Mouse (Mus musculus) kidney, embryonic 16.5 days (tissue): ENCODE measurements around the gene Igf2bp3. TPM values are rescaled to one million over a fixed set of nuclear protein-coding genes. Genes with fewer than 3 reads are reported as not detected.

Experiments
- ATAC-seq: fragments of 200-750 bp; cut with Nextera tagmentation; 2 replicates; pipeline ENCODE4 v1.8.0; 2017; ENCODE audit warnings: moderate TSS enrichment; ENCODE audit not compliant: low FRiP score, low TSS enrichment
- H3K27ac ChIP-seq: fragments of 300-500 bp; sonication (generic); 2 replicates; pipeline ENCODE4 v1.5.1; 2014; ENCODE audit warnings: low read length
- H3K27me3 ChIP-seq: fragments of 300-500 bp; sonication (generic); 2 replicates; pipeline ENCODE4 v1.6.1; 2014; ENCODE audit warnings: low read length, control low read depth, mixed read lengths; ENCODE audit not compliant: insufficient read depth
- H3K36me3 ChIP-seq: fragments of 300-500 bp; sonication (generic); 2 replicates; pipeline ENCODE4 v1.6.1; 2014; ENCODE audit warnings: low read length, control low read depth, mixed read lengths; ENCODE audit not compliant: insufficient read depth
- H3K4me1 ChIP-seq: fragments of 300-500 bp; sonication (generic); 2 replicates; pipeline ENCODE4 v1.6.1; 2014; ENCODE audit warnings: low read length, control low read depth, mixed read lengths; ENCODE audit not compliant: insufficient read depth
- H3K4me2 ChIP-seq: fragments of 300-500 bp; sonication (generic); replicated peaks from 2 replicates; pipeline ENCODE4 v1.6.1; 2014; ENCODE audit warnings: low read depth, low read length
- H3K4me3 ChIP-seq: fragments of 300-500 bp; sonication (generic); 2 replicates; pipeline ENCODE4 v1.5.1; 2014; ENCODE audit warnings: mild to moderate bottlenecking, low read length
- H3K9ac ChIP-seq: fragments of 300-500 bp; sonication (generic); replicated peaks from 2 replicates; pipeline ENCODE4 v1.6.1; 2014; ENCODE audit warnings: low read length
- H3K9me3 ChIP-seq: fragments of 300-500 bp; sonication (generic); 2 replicates; pipeline ENCODE4 v1.6.1; 2016; ENCODE audit warnings: low read length, control low read depth
- whole genome bisulfite sequencing: fragments of 180-500 bp; shearing (Covaris S2); extraction: QIAGEN DNeasy Blood & Tissue Kit; methylation state at CpG from one replicate; pipeline ENCODE4 v1.1.7; 2014; 5-methylcytosine and 5-hydroxymethylcytosine counted together
- polyA plus RNA-seq: library from polyadenylated mRNA; unstranded; fragments of >200 nt; fragmentation: Nextera tagmentation; extraction: Ambion mirVana; gene quantifications from 2 replicates; pipeline ENCODE4 v1.2.1, GENCODE M21; 2015

Gene Igf2bp3
- polyA plus RNA-seq, 1 experiment from 2014 or later = 40.8 TPM

DNA sequence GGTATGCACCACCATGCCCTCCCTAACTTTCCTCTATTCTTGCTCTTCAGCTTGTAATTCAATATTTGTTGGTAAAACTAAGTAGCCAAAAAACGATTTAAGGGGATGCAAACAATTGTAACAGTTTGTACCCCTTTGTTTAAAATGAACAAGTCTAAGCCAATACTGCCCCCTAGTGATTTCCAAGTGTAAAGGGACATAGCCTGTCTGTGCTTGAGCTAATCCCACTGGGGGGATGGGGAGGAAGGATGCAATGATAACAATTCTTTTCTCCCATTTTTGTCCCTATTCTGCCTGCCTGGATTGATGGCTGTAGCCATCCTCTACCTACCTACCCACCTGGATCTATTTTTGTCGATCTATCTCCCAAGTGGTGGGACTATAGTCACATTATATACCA lies 32.5 kb upstream of the Igf2bp3 start:
- Histone ChIP-seq H3K4me1 (no peaks in the 10 kb centered on the region), H3K36me3 (peaks cover 72% of the 10 kb centered on the region)

GRCm38 (mm10) chr6:49242331-49242730 lies 27.6 kb upstream of the Igf2bp3 start:
- Histone ChIP-seq H3K27ac (no peak overlapping the region), H3K27me3 (no peaks in the 10 kb centered on the region)

More for the DNA sequence above, 32.5 kb upstream of the Igf2bp3 start:
- H3K27me3 ChIP-seq = no peaks in the 10 kb centered on the region
- no peak overlapping the region for H3K27ac ChIP-seq
- WGBS = 65% methylated on average over 2 of the region's 2 CpGs
- H3K4me3 ChIP-seq = no peak overlapping the region
- ATAC-seq = no peak
- no peak overlapping the region for H3K4me2 ChIP-seq
- H3K9ac ChIP-seq = no peak overlapping the region
- H3K9me3 ChIP-seq = no peaks in the 10 kb centered on the region

GRCm38 (mm10) chr6:49241562-49241961 lies 26.8 kb upstream of the Igf2bp3 start:
- WGBS = 95% methylated on average over 1 of the region's 1 CpGs
- H3K9ac ChIP-seq = no peak overlapping the region

More at GRCm38 (mm10) chr6:49242331-49242730, 27.6 kb upstream of the Igf2bp3 start:
- Histone ChIP-seq H3K9me3 (no peaks in the 10 kb centered on the region), H3K9ac (no peak overlapping the region), H3K36me3 (peaks cover 47% of the 10 kb centered on the region), H3K4me1 (no peaks in the 10 kb centered on the region), H3K4me2 (no peak overlapping the region), H3K4me3 (no peak overlapping the region)
- ATAC-seq = no peak
- 80% methylated on average over 1 of the region's 1 CpGs for WGBS

DNA sequence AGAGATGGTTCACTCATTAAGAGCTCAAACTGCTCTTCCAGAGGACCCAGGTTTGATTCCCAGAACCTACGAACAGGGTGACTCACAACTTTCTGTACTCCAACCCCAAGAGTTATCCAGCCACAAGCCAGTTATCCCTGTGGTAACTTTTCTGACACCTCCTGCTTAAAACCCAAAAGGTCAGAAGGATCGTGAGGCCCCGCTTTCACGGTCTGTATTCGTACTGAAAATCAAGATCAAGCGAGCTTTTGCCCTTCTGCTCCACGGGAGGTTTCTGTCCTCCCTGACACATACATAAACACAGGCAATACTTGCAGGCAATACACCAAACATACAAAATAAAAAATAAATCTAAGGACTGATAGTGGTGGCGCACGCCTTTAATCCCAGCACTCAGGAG lies 21.6 kb upstream of the Igf2bp3 start:
- H3K36me3 ChIP-seq = 0 out of 2 replicates have a peak, but pooled peaks cover 4% of the 10 kb centered on the region
- ATAC-seq = peak; percentile 100

More at GRCm38 (mm10) chr6:49241562-49241961, 26.8 kb upstream of the Igf2bp3 start:
- no peak overlapping the region for H3K27ac ChIP-seq
- no peaks in the 10 kb centered on the region for H3K27me3 ChIP-seq
- no peaks in the 10 kb centered on the region for H3K4me1 ChIP-seq
- H3K36me3 ChIP-seq = peaks cover 45% of the 10 kb centered on the region
- no peak overlapping the region for H3K4me2 ChIP-seq
- ATAC-seq = no peak
- H3K4me3 ChIP-seq = no peak overlapping the region
- H3K9me3 ChIP-seq = no peaks in the 10 kb centered on the region

DNA sequence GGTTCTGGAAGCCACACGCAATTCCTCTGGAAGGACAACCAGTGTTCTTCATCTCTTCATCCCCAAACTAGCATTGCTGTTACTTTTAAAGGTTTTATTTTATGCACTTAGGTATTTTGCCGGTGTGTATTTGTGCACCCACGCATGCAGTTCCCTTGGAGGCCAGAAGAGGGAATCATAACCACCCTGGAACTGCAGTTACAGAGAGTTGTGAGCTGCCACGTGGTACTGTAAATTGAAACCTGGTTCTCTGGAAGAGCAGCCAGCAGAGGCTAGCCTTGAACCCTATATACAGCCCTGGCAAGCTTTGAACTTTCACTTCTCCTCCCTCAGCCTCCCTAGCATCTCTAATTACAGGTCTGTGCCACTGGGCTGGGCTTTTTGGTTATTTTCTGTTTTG lies 18.6 kb upstream of the Igf2bp3 start:
- H3K27ac ChIP-seq = no peak overlapping the region
- ATAC-seq = no peak
- no peaks in the 10 kb centered on the region for H3K9me3 ChIP-seq
- H3K4me1 ChIP-seq = no peaks in the 10 kb centered on the region
- H3K36me3 ChIP-seq = no peaks in the 10 kb centered on the region
- no peaks in the 10 kb centered on the region; the same call in 1 of the 2 replicates for H3K27me3 ChIP-seq
- WGBS = 58% methylated on average over 4 of the region's 4 CpGs
- H3K9ac ChIP-seq = no peak overlapping the region
- H3K4me3 ChIP-seq = no peak overlapping the region
- H3K4me2 ChIP-seq = no peak overlapping the region

More for the DNA sequence above, 21.6 kb upstream of the Igf2bp3 start:
- WGBS = 56% methylated on average over 9 of the region's 9 CpGs
- H3K9ac ChIP-seq = no peak overlapping the region
- no peaks in the 10 kb centered on the region for H3K27me3 ChIP-seq
- no peaks in the 10 kb centered on the region for H3K9me3 ChIP-seq
- no peaks in the 10 kb centered on the region for H3K4me1 ChIP-seq
- no peak overlapping the region for H3K27ac ChIP-seq
- H3K4me3 ChIP-seq = no peak overlapping the region
- H3K4me2 ChIP-seq = no peak overlapping the region

DNA sequence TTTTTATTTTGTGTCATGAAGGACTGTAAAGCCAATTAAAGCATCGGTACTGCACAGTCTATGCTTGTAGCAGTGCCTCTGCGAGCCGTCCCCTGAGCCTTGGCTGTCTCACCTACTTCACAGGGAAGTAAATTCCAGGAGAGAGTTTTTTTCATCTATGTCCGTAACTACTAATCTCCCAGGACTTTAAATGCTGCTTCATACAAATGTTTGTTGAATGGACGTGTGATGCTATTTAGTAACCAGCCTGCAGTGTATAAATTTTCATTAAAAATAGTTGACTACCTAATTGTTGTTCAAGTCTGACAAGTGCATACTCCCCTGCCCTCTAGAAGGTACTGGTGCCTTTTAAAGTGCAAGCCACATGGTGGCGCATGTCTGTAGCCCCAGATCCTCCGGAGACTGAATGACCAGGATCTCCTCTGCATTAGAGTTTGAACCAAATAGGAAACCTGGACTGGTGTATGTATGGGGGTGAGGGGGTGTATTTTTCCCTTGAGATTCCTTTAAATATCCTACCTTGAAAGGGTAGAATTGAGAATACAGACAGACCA lies 13.4 kb upstream of the Igf2bp3 start:
- no peaks in the 10 kb centered on the region for H3K9me3 ChIP-seq
- H3K27me3 ChIP-seq = peaks cover 16% of the 10 kb centered on the region; the same call in 1 of the 2 replicates
- no peak overlapping the region for H3K4me2 ChIP-seq
- ATAC-seq = peak; percentile 42; the same call in 1 of the 2 replicates
- H3K4me3 ChIP-seq = no peak overlapping the region
- 0 out of 2 replicates have a peak, but pooled peaks cover 4% of the 10 kb centered on the region for H3K4me1 ChIP-seq
- H3K9ac ChIP-seq = no peak overlapping the region
- WGBS = 13% methylated on average over 7 of the region's 7 CpGs
- H3K36me3 ChIP-seq = no peaks in the 10 kb centered on the region
- H3K27ac ChIP-seq = no peak overlapping the region

DNA sequence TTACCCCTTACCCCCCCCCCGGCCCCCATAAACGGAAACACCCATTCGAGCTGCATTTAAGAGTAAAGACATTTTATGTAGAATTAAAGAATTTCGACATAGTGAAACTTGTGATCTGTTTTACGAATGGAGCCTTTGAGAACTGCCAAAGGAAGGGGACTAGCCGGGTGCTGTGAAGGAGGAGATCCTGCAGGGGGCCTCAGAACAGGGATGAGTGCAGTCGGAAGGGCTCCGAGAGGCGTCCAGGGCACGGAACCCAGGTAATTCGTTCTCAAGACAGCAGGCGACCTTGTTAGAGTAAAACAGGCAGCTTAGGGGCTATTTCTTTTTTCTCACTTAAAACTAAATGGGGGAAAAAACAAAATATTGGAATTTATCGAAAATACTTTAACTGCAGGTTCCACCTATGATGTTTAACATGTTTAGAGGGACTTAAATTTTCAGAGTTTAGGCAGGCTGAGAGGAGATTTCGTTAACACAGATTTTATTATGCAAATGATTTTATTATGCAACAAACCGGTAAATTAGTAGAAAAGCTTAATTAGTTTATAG lies 12.5 kb upstream of the Igf2bp3 start:
- no peaks in the 10 kb centered on the region for H3K36me3 ChIP-seq
- H3K27me3 ChIP-seq = peaks cover 22% of the 10 kb centered on the region
- 7% methylated on average over 15 of the region's 15 CpGs for WGBS
- no peak overlapping the region for H3K4me2 ChIP-seq
- no peak overlapping the region for H3K4me3 ChIP-seq
- 0 out of 2 replicates have a peak, but pooled peaks cover 4% of the 10 kb centered on the region for H3K4me1 ChIP-seq
- H3K9me3 ChIP-seq = no peaks in the 10 kb centered on the region
- no peak overlapping the region for H3K9ac ChIP-seq
- no peak overlapping the region for H3K27ac ChIP-seq
- no peak for ATAC-seq

- 62% methylated on average over 3 of the region's 3 CpGs for WGBS
- H3K4me3 ChIP-seq = no peak overlapping the region
- H3K4me2 ChIP-seq = no peak overlapping the region
- H3K9ac ChIP-seq = no peak overlapping the region
- ATAC-seq = no peak
- no peak overlapping the region for H3K27ac ChIP-seq
- no peaks in the 10 kb centered on the region for H3K36me3 ChIP-seq
- no peaks in the 10 kb centered on the region for H3K9me3 ChIP-seq
- H3K27me3 ChIP-seq = peaks cover 31% of the 10 kb centered on the region
- 0 out of 2 replicates have a peak, but pooled peaks cover 4% of the 10 kb centered on the region for H3K4me1 ChIP-seq
Measured at GRCm38 (mm10) chr6:49225728-49226123, 11.0 kb upstream of the Igf2bp3 start.

DNA sequence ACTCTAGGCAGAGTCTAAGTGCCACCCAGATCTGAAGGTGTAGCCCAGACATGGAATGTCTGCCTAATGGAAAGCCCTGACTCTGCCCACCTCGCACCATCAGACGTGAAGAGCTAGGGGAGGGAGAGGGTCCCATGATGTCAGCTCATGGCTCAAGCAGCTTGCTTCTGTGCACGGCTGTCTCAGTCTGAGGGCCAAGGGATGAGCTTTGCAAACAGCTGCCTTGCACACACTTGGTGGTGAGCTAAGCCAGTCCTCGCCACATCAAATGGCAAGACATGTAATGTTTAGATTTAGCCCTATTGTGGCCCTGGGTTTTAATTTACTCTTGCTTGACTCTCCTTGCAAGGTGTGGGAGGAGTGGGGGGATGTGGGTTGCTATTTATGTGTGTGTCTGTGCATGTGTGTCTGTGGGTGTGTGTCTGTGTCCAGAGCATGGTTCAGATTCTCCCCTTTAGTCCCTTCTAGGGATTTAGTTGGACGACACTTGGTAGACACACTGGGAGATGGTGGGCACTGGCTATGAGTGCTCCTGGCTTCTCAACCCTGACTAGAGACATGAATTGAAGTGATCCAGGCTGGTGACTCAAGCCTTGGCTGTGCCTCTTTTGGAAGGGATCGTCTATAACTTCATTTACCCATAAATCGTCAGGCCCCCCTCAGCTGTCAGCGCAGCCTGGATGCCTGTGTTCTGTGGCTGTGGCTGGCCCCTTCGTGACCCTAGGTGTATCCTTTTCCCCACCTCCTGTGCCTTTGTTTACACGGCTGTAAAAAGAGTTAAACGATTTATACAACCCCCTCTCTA lies 10.4 kb upstream of the Igf2bp3 start:
- Histone ChIP-seq H3K27ac (no peak overlapping the region), H3K36me3 (no peaks in the 10 kb centered on the region), H3K4me2 (no peak overlapping the region), H3K4me3 (no peak overlapping the region), H3K9ac (no peak overlapping the region), H3K4me1 (0 out of 2 replicates have a peak, but pooled peaks cover 4% of the 10 kb centered on the region), H3K27me3 (peaks cover 34% of the 10 kb centered on the region), H3K9me3 (no peaks in the 10 kb centered on the region)
- 38% methylated on average over 11 of the region's 11 CpGs for WGBS
- ATAC-seq = no peak
